Mouse (Mus musculus): ENCODE results near the gene Ano1. TPM values are rescaled to one million over a fixed set of nuclear protein-coding genes. Genes with fewer than 3 reads are reported as not detected.

Ano1 gene
- total and polyA plus RNA-seq, 3 experiments = 0.04 TPM; not detected in 2

DNA sequence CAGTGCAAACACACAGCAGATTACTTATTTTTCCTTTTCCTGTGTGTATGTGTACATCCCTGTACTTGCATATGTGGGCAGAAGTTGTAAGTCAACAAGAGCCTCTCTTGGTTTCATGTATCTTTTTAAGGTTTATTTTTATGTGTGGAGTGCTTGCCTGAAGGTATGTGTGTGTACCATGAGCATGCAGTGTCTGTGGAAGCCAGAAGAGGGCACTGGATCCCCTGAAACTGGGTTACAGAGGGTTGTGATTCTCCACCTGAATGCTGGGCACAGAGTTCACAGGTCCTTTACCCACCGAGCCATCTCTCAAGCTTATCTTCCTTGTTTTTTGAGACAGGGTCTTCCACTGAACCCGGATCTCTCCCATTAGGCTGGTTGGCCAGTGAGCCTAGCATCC, 81.9 kb downstream of the Ano1 start:
- no peaks in the 10 kb centered on the region for H3K27me3 ChIP-seq (ENCODE audit: control insufficient read depth in 1 of 2, insufficient read depth in 2 of 2, low read length in 2 of 2)
- no peaks in the 10 kb centered on the region for H3K4me1 ChIP-seq (ENCODE audit: control insufficient read depth in 1 of 2, insufficient read depth in 2 of 2, low read length in 2 of 2)
- TF ChIP-seq ZNF384 (IDR thresholded peaks at IDR 0.05; ENCODE audit: low read depth, low read length) = no peak
- TF ChIP-seq ETS1 (IDR thresholded peaks at IDR 0.05; ENCODE audit: low read depth, low read length) = no peak
- TF ChIP-seq RAD21 (IDR thresholded peaks at IDR 0.05; ENCODE audit: low read depth, low read length) = no peak
- TF ChIP-seq NELFE (IDR thresholded peaks at IDR 0.05; ENCODE audit: low read depth, low read length) = no peak
- TF ChIP-seq EP300 (IDR thresholded peaks at IDR 0.05; ENCODE audit: low read depth in 1 of 2, low read length in 2 of 2) = no peak
- no peak for TF ChIP-seq CHD1 (IDR thresholded peaks at IDR 0.05; ENCODE audit: low read depth, low read length)
- TF ChIP-seq SIN3A (IDR thresholded peaks at IDR 0.05; ENCODE audit: low read length) = no peak
- no peak for TF ChIP-seq TBP (IDR thresholded peaks at IDR 0.05; ENCODE audit: low read depth, low read length)
- no peak for TF ChIP-seq MYC (IDR thresholded peaks at IDR 0.05; ENCODE audit: low read depth, low read length)
- no peak for TF ChIP-seq POLR2AphosphoS5 (IDR thresholded peaks at IDR 0.05; ENCODE audit: borderline replicate concordance, low read depth, low read length)
- no peak for TF ChIP-seq CHD2 (IDR thresholded peaks at IDR 0.05; ENCODE audit: low read length)
- no peak for TF ChIP-seq E2F4 (IDR thresholded peaks at IDR 0.05; ENCODE audit: borderline replicate concordance, low read depth, low read length)
- no peak for TF ChIP-seq ZMIZ1 (IDR thresholded peaks at IDR 0.05; ENCODE audit: low read depth, low read length)
- TF ChIP-seq SMC3 (IDR thresholded peaks at IDR 0.05; ENCODE audit: low read depth, low read length) = no peak
- no peak overlapping the region for H3K4me3 ChIP-seq (ENCODE audit: control insufficient read depth in 1 of 2, insufficient read depth in 1 of 2, low read depth in 2 of 2, low read length in 2 of 2)
- no peak overlapping the region for H3K9ac ChIP-seq (ENCODE audit: control insufficient read depth, low read depth, low read length, poor library complexity, severe bottlenecking)
- H3K9me3 ChIP-seq (replicated peaks; ENCODE audit: insufficient read depth, low read length) = no peaks in the 10 kb centered on the region
- DNase-seq (ENCODE audit: low read depth, low spot score) = no peak
- H3K27ac ChIP-seq (ENCODE audit: control insufficient read depth, low read depth, low read length) = no peak overlapping the region
- no peaks in the 10 kb centered on the region for H3K36me3 ChIP-seq (ENCODE audit: control insufficient read depth in 1 of 2, insufficient read depth in 2 of 2, low read length in 2 of 2)
- H3K79me2 ChIP-seq (ENCODE audit: control insufficient read depth, insufficient read depth, low read length, poor library complexity) = no peaks in the 10 kb centered on the region

DNA sequence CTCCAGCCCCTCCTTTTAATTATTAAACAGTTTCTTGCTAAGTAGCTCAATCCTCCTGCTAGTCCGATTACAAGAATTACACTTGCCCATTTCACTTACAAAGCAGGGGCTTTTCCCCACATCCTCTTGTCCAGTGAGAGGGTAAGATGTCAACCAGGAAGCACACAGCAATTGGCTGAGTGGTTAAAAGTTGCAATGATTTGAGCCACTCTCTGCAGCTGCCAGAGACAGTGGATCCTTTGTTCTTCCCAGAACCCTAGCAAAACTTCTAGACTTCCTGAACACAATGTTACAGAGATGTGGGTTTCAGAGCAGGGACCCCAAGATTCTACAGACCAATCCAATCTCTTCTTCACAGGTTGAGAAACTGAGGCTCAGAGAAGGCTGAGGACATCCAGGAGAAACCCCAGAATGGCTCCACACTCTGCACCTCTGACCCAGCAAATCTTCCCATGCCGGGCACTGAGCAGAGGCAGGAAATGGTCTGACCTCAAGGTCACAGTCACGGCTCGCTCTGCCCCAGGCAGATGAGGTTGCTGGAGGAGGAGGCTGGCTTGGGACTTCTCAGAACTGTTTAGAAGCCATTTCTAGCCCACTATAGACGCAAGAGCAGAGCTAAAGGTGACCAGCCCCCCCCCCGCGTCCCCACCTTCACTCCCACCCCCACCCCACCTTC, 83.0 kb downstream of the Ano1 start:
- TF ChIP-seq CHD2 (IDR thresholded peaks at IDR 0.05; ENCODE audit: low read length) (no peak), MEF2A (IDR thresholded peaks at IDR 0.05; ENCODE audit: extremely low read depth, insufficient replicate concordance, low read depth, low read length, poor library complexity, severe bottlenecking) (no peak), ETS1 (IDR thresholded peaks at IDR 0.05; ENCODE audit: low read depth, low read length) (no peak), EP300 (IDR thresholded peaks at IDR 0.05; ENCODE audit: low read depth in 1 of 2, low read length in 2 of 2) (no peak), MXI1 (IDR thresholded peaks at IDR 0.05; ENCODE audit: low read depth, low read length) (no peak), SIN3A (IDR thresholded peaks at IDR 0.05; ENCODE audit: low read length) (no peak), MYB (IDR thresholded peaks at IDR 0.05; ENCODE audit: low read depth, low read length) (no peak), POLR2AphosphoS2 (IDR thresholded peaks at IDR 0.05; ENCODE audit: low read length) (no peak), SMC3 (IDR thresholded peaks at IDR 0.05; ENCODE audit: low read depth, low read length) (no peak), POLR2A (IDR thresholded peaks at IDR 0.05; ENCODE audit: control insufficient read depth in 1 of 2, insufficient read depth in 1 of 2, low read depth in 1 of 2, low read length in 2 of 2, poor library complexity in 1 of 2) (no peak), POLR2AphosphoS5 (IDR thresholded peaks at IDR 0.05; ENCODE audit: borderline replicate concordance, low read depth, low read length) (no peak), GABPA (IDR thresholded peaks at IDR 0.05; ENCODE audit: low read depth, low read length) (no peak)
- H3K4me1 ChIP-seq (ENCODE audit: control insufficient read depth in 1 of 2, insufficient read depth in 2 of 2, low read length in 2 of 2) = no peaks in the 10 kb centered on the region
- H3K4me3 ChIP-seq (ENCODE audit: control insufficient read depth in 1 of 2, insufficient read depth in 1 of 2, low read depth in 2 of 2, low read length in 2 of 2) = no peak overlapping the region
- H3K27ac ChIP-seq (ENCODE audit: control insufficient read depth, low read depth, low read length) = no peak overlapping the region
- no peaks in the 10 kb centered on the region for H3K27me3 ChIP-seq (ENCODE audit: control insufficient read depth in 1 of 2, insufficient read depth in 2 of 2, low read length in 2 of 2)
- no peaks in the 10 kb centered on the region for H3K9me3 ChIP-seq (replicated peaks; ENCODE audit: insufficient read depth, low read length)
- no peaks in the 10 kb centered on the region for H3K79me2 ChIP-seq (ENCODE audit: control insufficient read depth, insufficient read depth, low read length, poor library complexity)
- H3K36me3 ChIP-seq (ENCODE audit: control insufficient read depth in 1 of 2, insufficient read depth in 2 of 2, low read length in 2 of 2) = no peaks in the 10 kb centered on the region
- DNase-seq (ENCODE audit: low read depth, low spot score) = no peak
- no peak overlapping the region for H3K9ac ChIP-seq (ENCODE audit: control insufficient read depth, low read depth, low read length, poor library complexity, severe bottlenecking)
